Mouse (Mus musculus): Measurements from ENCODE around the gene Phf19. TPM values are rescaled to one million over a fixed set of nuclear protein-coding genes. Genes with fewer than 3 reads are reported as not detected.

The Phf19 gene
- polyA plus RNA-seq, 1 experiment from 2014 or later, result 22.2 TPM

GRCm38 (mm10) chr2:34883190-34883589, 30.6 kb downstream of the Phf19 start:
- Histone ChIP-seq H3K27ac (ENCODE audit: low read length) (no peak overlapping the region; the same call in 1 of the 2 replicates), H3K36me3 (ENCODE audit: insufficient read depth, low read length) (no peaks in the 10 kb centered on the region), H3K9ac (replicated peaks; ENCODE audit: low read length) (no peak overlapping the region), H3K9me3 (ENCODE audit: low read length) (no peaks in the 10 kb centered on the region), H3K4me2 (replicated peaks; ENCODE audit: low read depth, low read length) (no peak overlapping the region), H3K27me3 (ENCODE audit: insufficient read depth, low read length) (no peaks in the 10 kb centered on the region), H3K4me1 (ENCODE audit: insufficient read depth, low read length) (0 out of 2 replicates have a peak, but pooled peaks cover 4% of the 10 kb centered on the region), H3K4me3 (ENCODE audit: low read length) (no peak overlapping the region)
- 18% methylated on average over 5 of the region's 5 CpGs for WGBS
- peak; percentile 84 for ATAC-seq (ENCODE audit: low FRiP score, low TSS enrichment)

- no peak overlapping the region for H3K4me3 ChIP-seq (ENCODE audit: low read length)
- no peak overlapping the region for H3K27ac ChIP-seq (ENCODE audit: low read length)
- H3K27me3 ChIP-seq (ENCODE audit: insufficient read depth, low read length), result 0 out of 2 replicates have a peak, but pooled peaks cover 2% of the 10 kb centered on the region
- no peaks in the 10 kb centered on the region for H3K9me3 ChIP-seq (ENCODE audit: low read length)
- WGBS, result 43% methylated on average over 2 of the region's 2 CpGs
- H3K36me3 ChIP-seq (ENCODE audit: insufficient read depth, low read length), result no peaks in the 10 kb centered on the region
- 0 out of 2 replicates have a peak, but pooled peaks cover 4% of the 10 kb centered on the region for H3K4me1 ChIP-seq (ENCODE audit: insufficient read depth, low read length)
- no peak for ATAC-seq (ENCODE audit: low FRiP score, low TSS enrichment)
- H3K9ac ChIP-seq (replicated peaks; ENCODE audit: low read length), result no peak overlapping the region
- no peak overlapping the region for H3K4me2 ChIP-seq (replicated peaks; ENCODE audit: low read depth, low read length)
These were observed 31.1 kb downstream of the Phf19 start for GRCm38 (mm10) chr2:34882757-34883156.

GRCm38 (mm10) chr2:34880054-34880453, 33.8 kb downstream of the Phf19 start:
- Histone ChIP-seq H3K27me3 (ENCODE audit: insufficient read depth, low read length) (peaks cover 5% of the 10 kb centered on the region; the same call in 1 of the 2 replicates), H3K9me3 (ENCODE audit: low read length) (no peaks in the 10 kb centered on the region), H3K9ac (replicated peaks; ENCODE audit: low read length) (no peak overlapping the region), H3K4me1 (ENCODE audit: insufficient read depth, low read length) (0 out of 2 replicates have a peak, but pooled peaks cover 4% of the 10 kb centered on the region), H3K27ac (ENCODE audit: low read length) (no peak overlapping the region), H3K4me3 (ENCODE audit: low read length) (no peak overlapping the region), H3K4me2 (replicated peaks; ENCODE audit: low read depth, low read length) (no peak overlapping the region), H3K36me3 (ENCODE audit: insufficient read depth, low read length) (no peaks in the 10 kb centered on the region)
- ATAC-seq (ENCODE audit: low FRiP score, low TSS enrichment), result no peak
- 84% methylated on average over 10 of the region's 10 CpGs for WGBS

GRCm38 (mm10) chr2:34874816-34875345, 38.9 kb downstream of the Phf19 start, which contains the start of gene Psmd5:
Gene Psmd5, minus strand, starts transcription at chr2:34874968.
- Histone ChIP-seq H3K27me3 (ENCODE audit: insufficient read depth, low read length) (peaks cover 5% of the 10 kb centered on the region; the same call in 1 of the 2 replicates), H3K9ac (replicated peaks; ENCODE audit: low read length) (peak within 1 kb of the TSS; percentile 66), H3K4me2 (replicated peaks; ENCODE audit: low read depth, low read length) (peak within 1 kb of the TSS; percentile 53), H3K4me1 (ENCODE audit: insufficient read depth, low read length) (peaks cover 12% of the 10 kb centered on the region), H3K27ac (ENCODE audit: low read length) (peak within 1 kb of the TSS; percentile 83), H3K36me3 (ENCODE audit: insufficient read depth, low read length) (no peaks in the 10 kb centered on the region), H3K9me3 (ENCODE audit: low read length) (no peaks in the 10 kb centered on the region), H3K4me3 (ENCODE audit: low read length) (peak within 1 kb of the TSS; percentile 47)
- no peak for ATAC-seq (ENCODE audit: low FRiP score, low TSS enrichment)
- 8% methylated on average over 8 of the region's 8 CpGs for WGBS

- H3K9ac ChIP-seq (replicated peaks; ENCODE audit: low read length), result peak within 1 kb of the TSS; percentile 66
- ATAC-seq (ENCODE audit: low FRiP score, low TSS enrichment), result peak; percentile 29; the same call in 1 of the 2 replicates
- H3K27ac ChIP-seq (ENCODE audit: low read length), result peak within 1 kb of the TSS; percentile 83
- H3K9me3 ChIP-seq (ENCODE audit: low read length), result no peaks in the 10 kb centered on the region
- peaks cover 5% of the 10 kb centered on the region; the same call in 1 of the 2 replicates for H3K27me3 ChIP-seq (ENCODE audit: insufficient read depth, low read length)
- peaks cover 18% of the 10 kb centered on the region for H3K4me1 ChIP-seq (ENCODE audit: insufficient read depth, low read length)
- H3K36me3 ChIP-seq (ENCODE audit: insufficient read depth, low read length), result no peaks in the 10 kb centered on the region
- WGBS, result 0% methylated on average over 14 of the region's 14 CpGs
- H3K4me3 ChIP-seq (ENCODE audit: low read length), result peak within 1 kb of the TSS; percentile 47
- H3K4me2 ChIP-seq (replicated peaks; ENCODE audit: low read depth, low read length), result peak within 1 kb of the TSS; percentile 53
These were observed 39.6 kb downstream of the Phf19 start, which contains the start of gene Cutal for GRCm38 (mm10) chr2:34874271-34874670. Gene Cutal, plus strand, starts transcription at chr2:34874396.

- Histone ChIP-seq H3K9me3 (ENCODE audit: low read length) (no peaks in the 10 kb centered on the region), H3K4me1 (ENCODE audit: insufficient read depth, low read length) (peaks cover 24% of the 10 kb centered on the region), H3K4me3 (ENCODE audit: low read length) (peak overlapping the region; percentile 91), H3K27ac (ENCODE audit: low read length) (peak overlapping the region; percentile 98), H3K27me3 (ENCODE audit: insufficient read depth, low read length) (peaks cover 3% of the 10 kb centered on the region; the same call in 1 of the 2 replicates), H3K9ac (replicated peaks; ENCODE audit: low read length) (peak overlapping the region; percentile 97), H3K4me2 (replicated peaks; ENCODE audit: low read depth, low read length) (peak overlapping the region; percentile 87), H3K36me3 (ENCODE audit: insufficient read depth, low read length) (peaks cover 3% of the 10 kb centered on the region; the same call in 1 of the 2 replicates)
- peak; percentile 96 for ATAC-seq (ENCODE audit: low FRiP score, low TSS enrichment)
- under 1% methylated on average over 67 of the region's 67 CpGs for WGBS
These were observed 43.0 kb downstream of the Phf19 start for GRCm38 (mm10) chr2:34870520-34871474.

- H3K36me3 ChIP-seq (ENCODE audit: insufficient read depth, low read length), result peaks cover 14% of the 10 kb centered on the region
- no peaks in the 10 kb centered on the region for H3K9me3 ChIP-seq (ENCODE audit: low read length)
- H3K4me2 ChIP-seq (replicated peaks; ENCODE audit: low read depth, low read length), result peak overlapping the region; percentile 67
- 0 out of 2 replicates have a peak overlapping the region, but pooled peaks have one; percentile 3 for H3K27ac ChIP-seq (ENCODE audit: low read length)
- WGBS, result 25% methylated on average over 5 of the region's 5 CpGs
- no peaks in the 10 kb centered on the region for H3K27me3 ChIP-seq (ENCODE audit: insufficient read depth, low read length)
- no peak for ATAC-seq (ENCODE audit: low FRiP score, low TSS enrichment)
- peak overlapping the region; percentile 45 for H3K4me3 ChIP-seq (ENCODE audit: low read length)
- peaks cover 24% of the 10 kb centered on the region for H3K4me1 ChIP-seq (ENCODE audit: insufficient read depth, low read length)
- H3K9ac ChIP-seq (replicated peaks; ENCODE audit: low read length), result peak overlapping the region; percentile 67
These were observed 44.1 kb downstream of the Phf19 start for GRCm38 (mm10) chr2:34869680-34870079.

GRCm38 (mm10) chr2:34857728-34858127, 56.1 kb downstream of the Phf19 start:
- no peak overlapping the region for H3K4me2 ChIP-seq (replicated peaks; ENCODE audit: low read depth, low read length)
- peaks cover 71% of the 10 kb centered on the region for H3K36me3 ChIP-seq (ENCODE audit: insufficient read depth, low read length)
- no peaks in the 10 kb centered on the region for H3K9me3 ChIP-seq (ENCODE audit: low read length)
- WGBS, result 90% methylated on average over 8 of the region's 8 CpGs
- no peak overlapping the region for H3K4me3 ChIP-seq (ENCODE audit: low read length)
- no peaks in the 10 kb centered on the region for H3K4me1 ChIP-seq (ENCODE audit: insufficient read depth, low read length)
- H3K27ac ChIP-seq (ENCODE audit: low read length), result no peak overlapping the region
- no peak overlapping the region for H3K9ac ChIP-seq (replicated peaks; ENCODE audit: low read length)
- no peaks in the 10 kb centered on the region for H3K27me3 ChIP-seq (ENCODE audit: insufficient read depth, low read length)
- ATAC-seq (ENCODE audit: low FRiP score, low TSS enrichment), result no peak

- no peak for ATAC-seq (ENCODE audit: low FRiP score, low TSS enrichment)
- Histone ChIP-seq H3K9me3 (ENCODE audit: low read length) (no peaks in the 10 kb centered on the region), H3K27me3 (ENCODE audit: insufficient read depth, low read length) (no peaks in the 10 kb centered on the region), H3K4me1 (ENCODE audit: insufficient read depth, low read length) (no peaks in the 10 kb centered on the region), H3K36me3 (ENCODE audit: insufficient read depth, low read length) (peaks cover 78% of the 10 kb centered on the region), H3K9ac (replicated peaks; ENCODE audit: low read length) (no peak overlapping the region), H3K4me3 (ENCODE audit: low read length) (no peak overlapping the region), H3K27ac (ENCODE audit: low read length) (no peak overlapping the region), H3K4me2 (replicated peaks; ENCODE audit: low read depth, low read length) (no peak overlapping the region)
- WGBS, result 96% methylated on average over 4 of the region's 4 CpGs
These were observed 58.6 kb downstream of the Phf19 start for GRCm38 (mm10) chr2:34855265-34855664.

Measured in kidney, embryonic 16.5 days (tissue).